Mouse (Mus musculus): ENCODE results near the gene Tnni3. TPM values are rescaled to one million over a fixed set of nuclear protein-coding genes. Genes with fewer than 3 reads are reported as not detected.

Gene Tnni3
- polyA plus RNA-seq, 1 experiment = 59.3 TPM

DNA sequence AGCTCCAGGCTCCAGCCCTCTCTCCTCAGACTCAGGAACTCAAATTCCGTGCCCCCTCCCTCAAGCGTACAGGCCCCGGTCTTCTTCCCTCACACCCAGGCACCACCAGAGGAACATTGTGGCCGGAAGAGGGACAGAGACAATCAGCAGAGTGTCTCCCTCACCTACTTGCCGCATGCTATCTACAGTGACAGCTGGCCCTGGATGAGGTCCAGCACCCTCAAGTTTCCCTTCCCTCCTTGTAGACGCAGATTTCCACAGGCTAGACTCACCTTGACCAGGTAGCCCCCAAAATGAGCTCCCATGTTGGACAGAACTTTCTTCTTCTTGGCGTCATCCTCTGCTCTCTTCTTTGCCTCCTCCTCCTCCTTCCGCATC, 15.3 kb downstream of the Tnni3 start:
- no peak overlapping the region for H3K4me3 ChIP-seq (ENCODE audit: control insufficient read depth, low read depth, low read length)
- peaks cover 18% of the 10 kb centered on the region for H3K4me1 ChIP-seq (ENCODE audit: control insufficient read depth, insufficient read depth, low read length)
- TF ChIP-seq POLR2A (IDR thresholded peaks at IDR 0.05; ENCODE audit: control insufficient read depth, low read depth, low read length) = no peak
- no peak for TF ChIP-seq CTCF (IDR thresholded peaks at IDR 0.05; ENCODE audit: control insufficient read depth, insufficient read depth, insufficient replicate concordance, low read depth, low read length)
- H3K36me3 ChIP-seq (ENCODE audit: control insufficient read depth, insufficient read depth, low read length) = no peaks in the 10 kb centered on the region
- no peaks in the 10 kb centered on the region for H3K27me3 ChIP-seq (ENCODE audit: control insufficient read depth, insufficient read depth, low read length)
- no peak overlapping the region for H3K27ac ChIP-seq (ENCODE audit: control insufficient read depth, insufficient read depth, low read depth, low read length)

DNA sequence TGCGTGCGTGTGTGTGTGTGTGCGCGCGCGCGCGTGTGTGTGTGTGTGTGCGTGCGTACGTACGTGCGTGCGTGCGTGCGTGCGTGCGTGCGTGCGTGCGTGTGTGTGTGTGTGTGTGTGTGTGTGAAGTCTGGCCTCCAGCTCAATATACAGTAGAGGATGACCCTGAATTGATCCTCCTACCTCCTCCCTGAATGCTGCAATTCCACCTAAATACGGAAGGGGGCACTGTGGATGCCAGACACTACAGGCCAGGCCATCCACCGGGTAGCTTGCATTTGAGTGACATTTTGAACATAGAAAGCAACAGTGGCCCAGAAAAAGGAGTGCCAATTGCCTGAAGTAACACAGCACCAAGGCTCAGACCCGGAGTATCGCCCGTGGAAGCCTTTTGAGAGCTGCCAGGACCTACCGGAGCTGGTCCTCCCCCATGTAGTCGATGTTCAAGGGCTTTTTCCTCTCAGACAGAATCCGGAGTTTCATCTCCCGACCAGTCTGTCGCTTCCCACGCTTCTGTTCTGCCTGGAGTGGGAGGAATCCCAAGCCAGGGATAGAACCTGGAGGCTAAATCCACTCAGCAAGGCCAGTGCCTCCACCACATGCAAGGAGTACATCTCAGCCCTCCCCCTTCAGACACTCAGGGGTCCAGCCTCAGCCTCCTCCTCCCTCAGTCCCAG, 15.8 kb downstream of the Tnni3 start:
- TF ChIP-seq CTCF (IDR thresholded peaks at IDR 0.05; ENCODE audit: control insufficient read depth, insufficient read depth, insufficient replicate concordance, low read depth, low read length) = peak; percentile 67; the same call in 1 of the 2 replicates
- no peak for TF ChIP-seq POLR2A (IDR thresholded peaks at IDR 0.05; ENCODE audit: control insufficient read depth, low read depth, low read length)
- peak overlapping the region; percentile 35 for H3K4me3 ChIP-seq (ENCODE audit: control insufficient read depth, low read depth, low read length)

GRCm38 (mm10) chr7:4507220-4507619, 16.8 kb downstream of the Tnni3 start:
- Histone ChIP-seq H3K4me1 (ENCODE audit: control insufficient read depth, insufficient read depth, low read length) (peaks cover 16% of the 10 kb centered on the region), H3K27ac (ENCODE audit: control insufficient read depth, insufficient read depth, low read depth, low read length) (no peak overlapping the region), H3K27me3 (ENCODE audit: control insufficient read depth, insufficient read depth, low read length) (no peaks in the 10 kb centered on the region), H3K36me3 (ENCODE audit: control insufficient read depth, insufficient read depth, low read length) (no peaks in the 10 kb centered on the region), H3K4me3 (ENCODE audit: control insufficient read depth, low read depth, low read length) (no peak overlapping the region)
- TF ChIP-seq CTCF (IDR thresholded peaks at IDR 0.05; ENCODE audit: control insufficient read depth, insufficient read depth, insufficient replicate concordance, low read depth, low read length) = no peak

More for the DNA sequence above, 15.8 kb downstream of the Tnni3 start:
- Histone ChIP-seq H3K4me1 (ENCODE audit: control insufficient read depth, insufficient read depth, low read length) (peaks cover 13% of the 10 kb centered on the region), H3K36me3 (ENCODE audit: control insufficient read depth, insufficient read depth, low read length) (no peaks in the 10 kb centered on the region), H3K27ac (ENCODE audit: control insufficient read depth, insufficient read depth, low read depth, low read length) (no peak overlapping the region), H3K27me3 (ENCODE audit: control insufficient read depth, insufficient read depth, low read length) (no peaks in the 10 kb centered on the region)

- no peak overlapping the region for H3K27ac ChIP-seq (ENCODE audit: control insufficient read depth, insufficient read depth, low read depth, low read length)
- TF ChIP-seq POLR2A (IDR thresholded peaks at IDR 0.05; ENCODE audit: control insufficient read depth, low read depth, low read length) (no peak), CTCF (IDR thresholded peaks at IDR 0.05; ENCODE audit: control insufficient read depth, insufficient read depth, insufficient replicate concordance, low read depth, low read length) (no peak)
- H3K4me3 ChIP-seq (ENCODE audit: control insufficient read depth, low read depth, low read length) = no peak overlapping the region
- peaks cover 19% of the 10 kb centered on the region for H3K4me1 ChIP-seq (ENCODE audit: control insufficient read depth, insufficient read depth, low read length)
- no peaks in the 10 kb centered on the region for H3K36me3 ChIP-seq (ENCODE audit: control insufficient read depth, insufficient read depth, low read length)
- no peaks in the 10 kb centered on the region for H3K27me3 ChIP-seq (ENCODE audit: control insufficient read depth, insufficient read depth, low read length)
These were observed 19.2 kb downstream of the Tnni3 start for GRCm38 (mm10) chr7:4504646-4505435.

GRCm38 (mm10) chr7:4503858-4504257, 20.2 kb downstream of the Tnni3 start:
- no peak for TF ChIP-seq CTCF (IDR thresholded peaks at IDR 0.05; ENCODE audit: control insufficient read depth, insufficient read depth, insufficient replicate concordance, low read depth, low read length)
- no peak overlapping the region for H3K27ac ChIP-seq (ENCODE audit: control insufficient read depth, insufficient read depth, low read depth, low read length)
- no peaks in the 10 kb centered on the region for H3K36me3 ChIP-seq (ENCODE audit: control insufficient read depth, insufficient read depth, low read length)
- no peaks in the 10 kb centered on the region for H3K27me3 ChIP-seq (ENCODE audit: control insufficient read depth, insufficient read depth, low read length)
- peaks cover 21% of the 10 kb centered on the region for H3K4me1 ChIP-seq (ENCODE audit: control insufficient read depth, insufficient read depth, low read length)
- no peak overlapping the region for H3K4me3 ChIP-seq (ENCODE audit: control insufficient read depth, low read depth, low read length)

GRCm38 (mm10) chr7:4503100-4503499, 20.9 kb downstream of the Tnni3 start:
- Histone ChIP-seq H3K36me3 (ENCODE audit: control insufficient read depth, insufficient read depth, low read length) (no peaks in the 10 kb centered on the region; the same call in 1 of the 2 replicates), H3K27me3 (ENCODE audit: control insufficient read depth, insufficient read depth, low read length) (no peaks in the 10 kb centered on the region), H3K4me3 (ENCODE audit: control insufficient read depth, low read depth, low read length) (no peak overlapping the region), H3K27ac (ENCODE audit: control insufficient read depth, insufficient read depth, low read depth, low read length) (no peak overlapping the region), H3K4me1 (ENCODE audit: control insufficient read depth, insufficient read depth, low read length) (peaks cover 15% of the 10 kb centered on the region)
- no peak for TF ChIP-seq CTCF (IDR thresholded peaks at IDR 0.05; ENCODE audit: control insufficient read depth, insufficient read depth, insufficient replicate concordance, low read depth, low read length)
- TF ChIP-seq POLR2A (IDR thresholded peaks at IDR 0.05; ENCODE audit: control insufficient read depth, low read depth, low read length) = no peak

DNA sequence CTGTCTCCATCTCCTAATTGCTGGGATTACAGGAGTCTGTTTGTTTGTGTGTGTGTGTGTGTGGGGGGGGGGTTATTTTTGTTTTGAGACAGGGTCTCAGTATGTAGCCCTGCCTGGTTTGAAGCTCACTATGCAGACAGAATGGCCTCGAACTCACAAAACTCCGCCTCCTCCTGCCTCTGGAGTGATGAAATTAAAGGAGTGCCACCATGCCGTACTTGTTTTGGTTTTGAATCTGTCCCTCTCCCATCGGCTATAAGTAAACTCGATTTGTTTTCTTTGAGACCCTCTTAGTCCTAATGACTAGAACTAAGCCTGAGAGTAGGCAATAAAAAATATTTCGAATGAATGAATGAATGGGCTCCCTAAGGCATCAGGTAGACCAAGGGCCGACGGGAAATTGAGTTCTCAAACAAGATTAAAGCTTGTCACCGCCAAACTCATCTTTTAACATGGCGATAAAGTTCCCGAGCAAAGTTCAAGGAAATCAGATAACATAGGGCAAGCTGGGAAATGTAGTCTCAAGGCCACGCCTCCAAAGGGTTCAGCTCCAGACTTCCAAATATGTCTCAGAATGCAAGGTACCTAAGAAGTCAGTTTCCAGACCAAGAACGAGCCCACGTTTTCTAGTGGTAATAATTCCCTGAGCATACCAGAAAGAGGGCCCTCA, 21.5 kb downstream of the Tnni3 start:
- Histone ChIP-seq H3K27ac (ENCODE audit: control insufficient read depth, insufficient read depth, low read depth, low read length) (no peak overlapping the region), H3K36me3 (ENCODE audit: control insufficient read depth, insufficient read depth, low read length) (no peaks in the 10 kb centered on the region; the same call in 1 of the 2 replicates), H3K4me1 (ENCODE audit: control insufficient read depth, insufficient read depth, low read length) (peaks cover 15% of the 10 kb centered on the region), H3K27me3 (ENCODE audit: control insufficient read depth, insufficient read depth, low read length) (no peaks in the 10 kb centered on the region), H3K4me3 (ENCODE audit: control insufficient read depth, low read depth, low read length) (peak overlapping the region; percentile 90)
- TF ChIP-seq POLR2A (IDR thresholded peaks at IDR 0.05; ENCODE audit: control insufficient read depth, low read depth, low read length) (no peak), CTCF (IDR thresholded peaks at IDR 0.05; ENCODE audit: control insufficient read depth, insufficient read depth, insufficient replicate concordance, low read depth, low read length) (no peak)
